Mouse (Mus musculus) cortical plate, adult 2 months (tissue): ENCODE measurements at regions not wholly inside any gene's neighbourhood (a gene's known extent, or its start where the extent isn't known, plus 50 kb on each side); places are given as distances from the start of the nearest gene placed in this dataset.

Source experiments
- H3K27ac ChIP-seq: fragments of 200-500 bp; 2 replicates; pipeline ENCODE4 v1.5.1; 2012; ENCODE audit warnings: low read length, control low read depth, inconsistent platforms; ENCODE audit not compliant: insufficient read depth
- H3K4me1 ChIP-seq: fragments of 200-500 bp; 2 replicates; pipeline ENCODE4 v1.6.1; 2011; ENCODE audit warnings: low read length; ENCODE audit not compliant: control insufficient read depth, insufficient read depth
- H3K4me3 ChIP-seq: fragments of 200-500 bp; 2 replicates; pipeline ENCODE4 v1.5.1; 2011; ENCODE audit warnings: mild to moderate bottlenecking, low read length, control low read depth; ENCODE audit not compliant: insufficient read depth
- CTCF ChIP-seq: fragments of 200-500 bp; IDR thresholded peaks from 2 replicates; pipeline ENCODE4 v1.5.1; 2011; ENCODE audit warnings: mild to moderate bottlenecking, control low read depth, low read length; ENCODE audit not compliant: insufficient read depth; ENCODE audit errors: extremely low read depth
- POLR2A ChIP-seq: fragments of 200-500 bp; IDR thresholded peaks from 2 replicates; pipeline ENCODE4 v1.6.1; 2011; ENCODE audit warnings: mild to moderate bottlenecking, low read length, control low read depth; ENCODE audit not compliant: insufficient read depth; ENCODE audit errors: extremely low read depth

GRCm38 (mm10) chr16:78877941-78878340, 52.8 kb upstream of the Chodl start:
- H3K27ac ChIP-seq = no peak overlapping the region
- no peak overlapping the region for H3K4me3 ChIP-seq
- TF ChIP-seq CTCF (no peak), POLR2A (no peak)

GRCm38 (mm10) chr16:78859006-78859405, 71.7 kb upstream of the Chodl start:
- no peaks in the 10 kb centered on the region for H3K4me1 ChIP-seq
- TF ChIP-seq CTCF (no peak), POLR2A (no peak)
- H3K4me3 ChIP-seq = no peak overlapping the region
- no peak overlapping the region for H3K27ac ChIP-seq

More at GRCm38 (mm10) chr16:78877941-78878340, 52.8 kb upstream of the Chodl start:
- no peaks in the 10 kb centered on the region for H3K4me1 ChIP-seq

GRCm38 (mm10) chr16:78830957-78831356, 99.8 kb upstream of the Chodl start:
- no peak overlapping the region for H3K27ac ChIP-seq
- H3K4me3 ChIP-seq = no peak overlapping the region
- no peak for TF ChIP-seq POLR2A
- no peak for TF ChIP-seq CTCF
- H3K4me1 ChIP-seq = no peaks in the 10 kb centered on the region

- no peak overlapping the region for H3K4me3 ChIP-seq
- TF ChIP-seq CTCF = no peak
Observed at GRCm38 (mm10) chr16:78827739-78828138, 103.0 kb upstream of the Chodl start.

GRCm38 (mm10) chr16:78790064-78790463, 140.7 kb upstream of the Chodl start:
- no peaks in the 10 kb centered on the region for H3K4me1 ChIP-seq
- H3K4me3 ChIP-seq = no peak overlapping the region
- H3K27ac ChIP-seq = no peak overlapping the region
- TF ChIP-seq CTCF (no peak), POLR2A (no peak)

More at GRCm38 (mm10) chr16:78827739-78828138, 103.0 kb upstream of the Chodl start:
- Histone ChIP-seq H3K27ac (no peak overlapping the region), H3K4me1 (no peaks in the 10 kb centered on the region)

GRCm38 (mm10) chr16:78759226-78759625, 171.5 kb upstream of the Chodl start:
- Histone ChIP-seq H3K4me3 (no peak overlapping the region), H3K27ac (no peak overlapping the region), H3K4me1 (no peaks in the 10 kb centered on the region)
- TF ChIP-seq CTCF (no peak), POLR2A (no peak)

- H3K27ac ChIP-seq = no peak overlapping the region
- H3K4me1 ChIP-seq = no peaks in the 10 kb centered on the region
- no peak overlapping the region for H3K4me3 ChIP-seq
- TF ChIP-seq CTCF = no peak
- TF ChIP-seq POLR2A = no peak
Observed at GRCm38 (mm10) chr16:78737902-78738301, 161.4 kb upstream of the D16Ertd472e start.

GRCm38 (mm10) chr16:78730583-78731501, 154.3 kb upstream of the D16Ertd472e start:
- H3K4me1 ChIP-seq = no peaks in the 10 kb centered on the region
- TF ChIP-seq POLR2A (no peak), CTCF (no peak)
- no peak overlapping the region for H3K27ac ChIP-seq
- no peak overlapping the region for H3K4me3 ChIP-seq

GRCm38 (mm10) chr16:78725541-78725940, 149.0 kb upstream of the D16Ertd472e start:
- no peak for TF ChIP-seq CTCF
- TF ChIP-seq POLR2A = no peak
- Histone ChIP-seq H3K27ac (no peak overlapping the region), H3K4me1 (no peaks in the 10 kb centered on the region), H3K4me3 (no peak overlapping the region)

GRCm38 (mm10) chr16:78709943-78710342, 133.4 kb upstream of the D16Ertd472e start:
- Histone ChIP-seq H3K4me1 (no peaks in the 10 kb centered on the region), H3K27ac (no peak overlapping the region), H3K4me3 (no peak overlapping the region)
- TF ChIP-seq POLR2A (no peak), CTCF (no peak)

- Histone ChIP-seq H3K4me3 (no peak overlapping the region), H3K4me1 (no peaks in the 10 kb centered on the region), H3K27ac (no peak overlapping the region)
- TF ChIP-seq CTCF = no peak
Observed at GRCm38 (mm10) chr16:78707566-78707965, 131.1 kb upstream of the D16Ertd472e start.
